Mouse (Mus musculus) ES-E14 (cell line): ENCODE measurements around the gene Helt. TPM values are rescaled to one million over a fixed set of nuclear protein-coding genes. Genes with fewer than 3 reads are reported as not detected.

ENCODE experiments used
- DNase-seq: peaks from one replicate; pipeline ENCODE4 v3.0.0-alpha.2; 2013; ENCODE audit warnings: low read depth, low spot score
- H3K27ac ChIP-seq: 2 replicates; pipeline ENCODE4 v1.5.1; 2012; ENCODE audit warnings: low read depth, mild to moderate bottlenecking, low read length, moderate library complexity, mixed read lengths; ENCODE audit not compliant: poor library complexity, insufficient read depth, severe bottlenecking
- H3K36me3 ChIP-seq: 2 replicates; pipeline ENCODE4 v1.6.1; 2012; ENCODE audit warnings: mild to moderate bottlenecking, low read length, moderate library complexity, mixed read lengths; ENCODE audit not compliant: control insufficient read depth, poor library complexity, insufficient read depth, severe bottlenecking
- H3K4me1 ChIP-seq, 2 experiments: fragments of 150-350 bp in 1 of 2; sonication (generic) in 1 of 2; 2 replicates each; pipeline ENCODE4 v1.6.1; 2012; ENCODE audit warnings: low read length in 2 of 2, mild to moderate bottlenecking in 1 of 2, mixed read lengths in 1 of 2; ENCODE audit not compliant: control insufficient read depth in 2 of 2, insufficient read depth in 2 of 2, poor library complexity in 1 of 2
- H3K4me3 ChIP-seq, 2 experiments: fragments of 150-350 bp in 1 of 2; sonication (generic) in 1 of 2; 2 replicates each; pipeline ENCODE4 v1.5.1; 2012; ENCODE audit warnings: low read length in 2 of 2, low read depth in 1 of 2, mild to moderate bottlenecking in 1 of 2, mixed read lengths in 1 of 2; ENCODE audit not compliant: insufficient read depth in 1 of 2, poor library complexity in 1 of 2, severe bottlenecking in 1 of 2
- H3K9ac ChIP-seq: 2 replicates; pipeline ENCODE4 v1.6.1; 2012; ENCODE audit warnings: low read depth, mild to moderate bottlenecking, low read length, mixed read lengths; ENCODE audit not compliant: poor library complexity, insufficient read depth, severe bottlenecking
- H3K9me3 ChIP-seq: fragments of 150-350 bp; sonication (generic); 2 replicates; pipeline ENCODE4 v1.6.1; 2012; ENCODE audit warnings: low read depth, mild to moderate bottlenecking, low read length; ENCODE audit not compliant: control insufficient read depth, insufficient read depth
- CHD2 ChIP-seq: IDR thresholded peaks from 2 replicates; pipeline ENCODE4 v1.6.1; 2014; ENCODE audit warnings: mild to moderate bottlenecking, low read depth, low read length, inconsistent platforms
- HCFC1 ChIP-seq: IDR thresholded peaks from 2 replicates; pipeline ENCODE4 v1.6.1; 2012; ENCODE audit warnings: low read length, inconsistent platforms, borderline replicate concordance; ENCODE audit not compliant: insufficient read depth
- MAFK ChIP-seq: IDR thresholded peaks from 2 replicates; pipeline ENCODE4 v1.6.1; 2014; ENCODE audit warnings: mild to moderate bottlenecking, low read depth, low read length, inconsistent platforms; ENCODE audit not compliant: insufficient read depth
- ZC3H11A ChIP-seq: IDR thresholded peaks from 2 replicates; pipeline ENCODE4 v1.6.1; 2012; ENCODE audit warnings: low read depth, mild to moderate bottlenecking, inconsistent platforms, low read length, borderline replicate concordance
- ZNF384 ChIP-seq: IDR thresholded peaks from 2 replicates; pipeline ENCODE4 v1.6.1; 2012; ENCODE audit warnings: low read depth, low read length, inconsistent platforms
- in situ Hi-C, 2 experiments: fragments of 600-800 bp; cut with MboI; formaldehyde crosslinking; loops; one replicate each; pipeline ENCODE4 v1.15.1; 2025; ENCODE audit warnings: low sequenced_read_pairs in 2 of 2, inconsistent platforms in 1 of 2; ENCODE audit not compliant: unreplicated experiment in 2 of 2
- total RNA-seq: library from RNA; depleted of rRNA; stranded (reverse); fragments of 300-350 nt; gene quantifications from 2 replicates; pipeline ENCODE4 v1.2.3, GENCODE M21; 2012

The Helt gene
- total RNA-seq, 1 experiment, result not detected

GRCm38 (mm10) chr8:46289274-46289673 is 5.2 kb downstream of the Helt start:
- H3K4me1 ChIP-seq, result peaks cover 0 to 2% of the 10 kb centered on the region in 2 experiments; a peak in 1 of 4 replicates

GRCm38 (mm10) chr8:46288021-46288420 is 6.5 kb downstream of the Helt start:
- no peak overlapping the region for H3K27ac ChIP-seq
- no peaks in the 10 kb centered on the region for H3K4me1 ChIP-seq
- no peaks in the 10 kb centered on the region for H3K36me3 ChIP-seq
- no peak overlapping the region for H3K9ac ChIP-seq
- H3K9me3 ChIP-seq, result no peaks in the 10 kb centered on the region
- no peak for DNase-seq
- TF ChIP-seq CHD2, result no peak
- TF ChIP-seq ZC3H11A, result no peak
- TF ChIP-seq ZNF384, result no peak
- TF ChIP-seq HCFC1, result no peak
- TF ChIP-seq MAFK, result no peak
- in situ Hi-C loops, result no loop called here
- H3K4me3 ChIP-seq, result no peak overlapping the region

More at GRCm38 (mm10) chr8:46289274-46289673, 5.2 kb downstream of the Helt start:
- Histone ChIP-seq H3K9ac (no peak overlapping the region), H3K36me3 (no peaks in the 10 kb centered on the region), H3K4me3 (no peak overlapping the region), H3K27ac (no peak overlapping the region), H3K9me3 (no peaks in the 10 kb centered on the region)
- TF ChIP-seq MAFK, result no peak
- no peak for TF ChIP-seq HCFC1
- TF ChIP-seq ZC3H11A, result no peak
- TF ChIP-seq ZNF384, result no peak
- TF ChIP-seq CHD2, result no peak
- no peak for DNase-seq
- in situ Hi-C loops, result no loop called here

- TF ChIP-seq MAFK, result no peak
- TF ChIP-seq HCFC1, result no peak
- TF ChIP-seq CHD2, result no peak
- no peak for TF ChIP-seq ZNF384
- no peak for TF ChIP-seq ZC3H11A
- in situ Hi-C loops, result no loop called here
- H3K27ac ChIP-seq, result no peak overlapping the region
- H3K4me1 ChIP-seq, result no peaks in the 10 kb centered on the region
- no peak for DNase-seq
- H3K9me3 ChIP-seq, result no peaks in the 10 kb centered on the region
- H3K4me3 ChIP-seq, result no peak overlapping the region
- H3K36me3 ChIP-seq, result no peaks in the 10 kb centered on the region
- no peak overlapping the region for H3K9ac ChIP-seq
Measured at GRCm38 (mm10) chr8:46285980-46286379, 8.5 kb downstream of the Helt start.

- H3K27ac ChIP-seq, result no peak overlapping the region
- H3K36me3 ChIP-seq, result no peaks in the 10 kb centered on the region
- H3K9me3 ChIP-seq, result no peaks in the 10 kb centered on the region
- in situ Hi-C loops, result no loop called here
- no peak for DNase-seq
- no peak overlapping the region for H3K9ac ChIP-seq
- no peaks in the 10 kb centered on the region for H3K4me1 ChIP-seq
- H3K4me3 ChIP-seq, result no peak overlapping the region
- TF ChIP-seq ZC3H11A (no peak), CHD2 (no peak), MAFK (no peak), ZNF384 (no peak), HCFC1 (no peak)
Measured at GRCm38 (mm10) chr8:46281536-46281935, 12.9 kb downstream of the Helt start.

GRCm38 (mm10) chr8:46276939-46277338 is 17.5 kb downstream of the Helt start:
- no peak overlapping the region for H3K27ac ChIP-seq
- no peak overlapping the region for H3K4me3 ChIP-seq
- H3K36me3 ChIP-seq, result no peaks in the 10 kb centered on the region
- no peaks in the 10 kb centered on the region for H3K4me1 ChIP-seq
- in situ Hi-C loops, result no loop called here
- no peaks in the 10 kb centered on the region for H3K9me3 ChIP-seq
- no peak for DNase-seq
- H3K9ac ChIP-seq, result no peak overlapping the region
- TF ChIP-seq ZNF384 (no peak), MAFK (no peak), ZC3H11A (no peak), HCFC1 (no peak), CHD2 (no peak)
